Mouse (Mus musculus) right cerebral cortex, postnatal 36 days (tissue): ENCODE results near the gene Noc3l.

ENCODE experiments used
- DNase-seq, 2 experiments: peaks; one replicate each; pipeline ENCODE4 v3.0.0; 2022; ENCODE audit warnings: low spot score in 2 of 2, mixed read lengths in 1 of 2

Gene Noc3l

GRCm38 (mm10) chr19:38818766-38819426 is at the start of gene Noc3l:
Gene Noc3l, minus strand, starts transcription at chr19:38819237.
- DNase-seq = peak; percentile 84 to 88

- no peak for DNase-seq
Measured at GRCm38 (mm10) chr19:38862523-38862922, 43.5 kb upstream of the Noc3l start.

- no peak for DNase-seq
Measured at GRCm38 (mm10) chr19:38858224-38858623, 39.2 kb upstream of the Noc3l start.

- no peak for DNase-seq
Measured at GRCm38 (mm10) chr19:38846373-38846772, 27.3 kb upstream of the Noc3l start.

GRCm38 (mm10) chr19:38844817-38845216 is 25.8 kb upstream of the Noc3l start:
- DNase-seq = no peak

- peak; percentile 11 to 24 for DNase-seq
Measured at GRCm38 (mm10) chr19:38837171-38837641, 18.2 kb upstream of the Noc3l start.

- peak; percentile 74 to 79 for DNase-seq
Measured at GRCm38 (mm10) chr19:38836438-38837170, 17.6 kb upstream of the Noc3l start, which contains the start of gene Tbc1d12. Gene Tbc1d12, plus strand, starts transcription at chr19:38836579.

GRCm38 (mm10) chr19:38836084-38836437 is 17.0 kb upstream of the Noc3l start:
- no peak for DNase-seq

- DNase-seq = no peak
Measured at GRCm38 (mm10) chr19:38833224-38833623, 14.2 kb upstream of the Noc3l start.

GRCm38 (mm10) chr19:38820186-38820804 is 1.3 kb upstream of the Noc3l start:
- no peak for DNase-seq

GRCm38 (mm10) chr19:38819427-38819802 is 378 bp upstream of the Noc3l start:
- no peak for DNase-seq

GRCm38 (mm10) chr19:38818191-38818590 is 846 bp downstream of the Noc3l start:
- no peak for DNase-seq

GRCm38 (mm10) chr19:38798801-38799200 is 20.2 kb downstream of the Noc3l start:
- DNase-seq = no peak

- peak in 1 of 2 experiments; percentile 41 for DNase-seq
Measured at GRCm38 (mm10) chr19:38798291-38798690, 20.7 kb downstream of the Noc3l start.

- no peak for DNase-seq
Measured at GRCm38 (mm10) chr19:38796546-38796945, 22.5 kb downstream of the Noc3l start.

GRCm38 (mm10) chr19:38793563-38794045 is 25.4 kb downstream of the Noc3l start:
- no peak for DNase-seq

GRCm38 (mm10) chr19:38787756-38788155 is 31.3 kb downstream of the Noc3l start:
- peak in 1 of 2 experiments; percentile 10 for DNase-seq

- no peak for DNase-seq
Measured at GRCm38 (mm10) chr19:38783542-38783941, 35.5 kb downstream of the Noc3l start.

GRCm38 (mm10) chr19:38778805-38779204 is 40.2 kb downstream of the Noc3l start:
- DNase-seq = no peak

- DNase-seq = peak; percentile 14 to 32
Measured at GRCm38 (mm10) chr19:38775548-38775947, 43.5 kb downstream of the Noc3l start.

GRCm38 (mm10) chr19:38766306-38766705 is 52.7 kb downstream of the Noc3l start:
- DNase-seq = no peak

GRCm38 (mm10) chr19:38760441-38760840 is 58.6 kb downstream of the Noc3l start:
- DNase-seq = no peak
